Mouse (Mus musculus): ENCODE data around the gene Gab3.

DNA sequence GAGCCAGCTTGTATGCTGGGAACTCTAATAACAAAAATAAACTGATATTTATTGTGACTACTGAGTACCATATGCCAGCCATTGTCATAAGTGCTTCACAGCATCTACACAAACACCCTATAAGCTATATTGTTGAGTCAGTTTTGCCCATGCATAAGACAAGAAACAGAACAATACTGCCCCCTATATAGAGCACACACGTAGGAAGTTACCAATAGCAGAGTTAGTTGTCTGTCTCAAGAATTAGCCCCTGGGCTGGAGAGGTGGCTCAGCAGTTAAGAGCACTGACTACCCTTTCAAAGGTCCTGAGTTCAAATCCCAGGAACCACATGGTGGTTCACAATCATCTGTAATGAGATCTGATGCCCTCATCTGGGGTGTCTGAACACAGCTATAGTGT is 396 bp upstream of the Gab3 start:
- TF ChIP-seq CTCF (conservative IDR thresholded peaks at IDR 0.05; ENCODE audit: insufficient read depth, insufficient read length, low read depth, low read length) (no peak), POLR2A (IDR thresholded peaks at IDR 0.05; ENCODE audit: low read depth, low read length) (no peak)
